Mouse (Mus musculus) neutrophil, adult 5-6 weeks (primary cell): ENCODE results near the gene Il11. TPM values are rescaled to one million over a fixed set of nuclear protein-coding genes. Genes with fewer than 3 reads are reported as not detected.
A peak's percentile ranks its signal among the peaks of the same experiment; 100 is the strongest.

Source experiments
- ATAC-seq: fragments of 151-379, 151-347 bp; 2 replicates; pipeline ENCODE4 v1.8.0; 2017; ENCODE audit warnings: mild to moderate bottlenecking, moderate TSS enrichment; ENCODE audit not compliant: insufficient number of reproducible peaks, poor library complexity, low FRiP score, severe bottlenecking; ENCODE audit errors: extremely low read depth
- total RNA-seq: library from RNA; stranded (forward); fragments of 200-1000 nt; gene quantifications from 2 replicates; pipeline ENCODE4 v1.2.3, GENCODE M21; 2017

Gene Il11
- total RNA-seq, 1 experiment from 2014 or later = not detected

DNA sequence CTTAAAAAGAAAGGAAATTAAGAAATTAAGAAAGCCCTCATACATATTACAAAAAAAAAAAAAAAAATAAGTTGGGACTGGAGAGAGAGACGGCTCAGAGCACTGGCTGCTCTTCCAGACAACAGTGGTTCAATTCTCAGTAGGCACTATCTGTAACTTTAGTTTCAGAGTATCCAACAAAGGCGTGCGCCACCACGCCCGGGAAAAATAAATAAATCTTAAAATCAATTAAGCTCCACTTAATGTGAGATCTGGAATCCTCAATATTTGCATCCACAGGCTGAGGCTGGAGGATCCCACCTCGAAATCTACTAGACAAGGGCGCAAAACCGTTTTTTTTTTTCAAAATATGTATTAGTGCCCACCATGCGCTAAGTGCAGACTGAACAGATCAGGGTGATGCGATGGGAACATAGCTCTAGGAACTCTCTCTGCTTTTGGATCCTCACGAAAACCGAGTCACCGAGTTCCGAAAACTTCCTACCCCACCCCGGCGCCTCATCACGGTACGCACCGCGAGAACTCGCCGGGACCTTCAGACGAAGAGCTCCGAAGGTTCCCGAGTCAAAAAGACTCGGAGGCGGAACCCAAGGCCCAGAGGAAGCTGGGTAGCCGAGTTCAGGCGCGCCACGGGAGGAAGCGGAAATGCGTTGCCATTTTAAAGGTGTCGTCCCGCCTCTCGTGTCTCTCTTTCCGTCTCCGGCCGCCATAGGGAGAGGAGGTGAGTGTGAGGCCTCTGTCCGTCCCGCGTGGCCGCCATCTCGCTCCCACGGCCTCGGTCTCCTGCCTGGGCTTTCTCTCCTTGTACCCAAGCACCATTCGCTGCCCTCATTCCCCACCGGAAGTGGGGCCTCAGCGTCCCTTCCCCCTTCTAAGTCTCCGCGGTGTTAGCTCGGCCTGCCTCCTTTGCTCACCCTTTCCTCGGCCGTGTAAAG lies 9.9 kb upstream of the Il11 start, which contains the start of gene Rpl28:
TSS of gene Rpl28 (plus strand) at position 597 of the 935 bp plus-strand sequence.
- peak; percentile 97 for ATAC-seq

GRCm38 (mm10) chr7:4789436-4789935 lies 6.8 kb upstream of the Il11 start, which contains the start of gene Tmem238:
Tmem238 (minus strand) TSS chr7:4789656.
- no peak for ATAC-seq

DNA sequence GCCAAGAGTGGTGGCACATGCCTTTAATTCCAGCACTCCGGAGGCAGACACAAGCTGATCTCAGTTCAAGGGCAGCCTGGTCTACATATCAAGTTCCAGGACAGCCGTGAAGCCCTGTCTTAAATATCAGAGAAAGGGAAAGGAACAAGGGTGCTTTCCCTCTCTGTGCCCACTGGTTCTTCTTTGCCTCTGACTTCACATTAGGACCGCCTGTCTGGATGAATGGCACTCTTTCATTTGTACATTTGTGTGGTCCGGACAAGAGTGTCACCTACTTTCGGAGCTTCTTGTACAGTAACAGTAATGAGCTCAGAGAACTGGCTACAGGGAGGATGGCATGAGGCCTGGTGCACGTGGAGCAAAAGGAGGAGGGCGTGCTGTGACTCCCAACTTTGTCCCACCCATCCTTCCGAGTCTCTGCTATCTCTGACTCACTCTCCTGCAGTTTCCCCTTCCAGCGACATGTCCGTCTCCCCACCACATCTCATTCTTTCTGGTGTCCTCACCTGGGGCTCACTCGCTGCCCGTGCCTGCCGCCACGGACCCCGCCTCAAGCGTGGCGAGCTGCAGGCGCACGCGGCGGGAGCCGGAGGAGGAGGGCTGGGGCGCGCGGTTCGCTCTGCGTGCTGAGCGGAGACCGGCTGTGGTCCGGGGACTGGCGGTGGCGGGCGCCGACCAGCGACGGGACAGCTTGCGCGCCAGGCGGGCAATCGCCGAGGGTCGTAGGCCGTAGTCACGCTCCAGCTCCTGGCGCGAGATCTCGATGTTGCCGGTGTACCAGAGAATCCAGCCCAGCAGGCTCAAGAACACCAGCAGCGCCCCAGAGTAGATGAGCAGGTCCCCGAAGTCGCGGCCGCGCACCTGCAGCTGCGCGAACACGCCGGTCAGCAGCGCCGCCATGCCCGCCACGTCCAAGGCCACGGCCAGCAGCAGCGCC lies 6.1 kb upstream of the Il11 start:
- no peak for ATAC-seq

GRCm38 (mm10) chr7:4783667-4784268 lies 1.1 kb upstream of the Il11 start:
- ATAC-seq = no peak

DNA sequence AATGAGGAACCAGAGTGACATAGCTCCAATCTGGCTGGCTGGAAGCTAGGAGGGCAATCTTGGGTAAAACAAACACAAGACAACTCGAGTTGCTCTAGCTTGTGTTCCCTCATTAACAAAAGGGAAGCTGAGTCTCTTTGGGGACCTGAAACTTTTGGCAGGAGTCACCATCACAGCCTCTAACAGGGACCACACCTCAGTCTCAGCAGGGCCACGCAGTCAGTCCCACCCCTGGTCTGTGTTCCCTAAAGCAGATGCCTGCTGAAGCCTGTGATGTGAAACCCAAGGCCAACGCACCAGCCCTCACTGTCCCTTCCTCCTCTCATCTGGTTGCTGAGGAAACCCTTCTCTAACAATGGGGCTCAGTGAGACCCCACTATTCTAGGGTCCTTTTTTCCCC lies 529 bp downstream of the Il11 start:
- no peak for ATAC-seq

GRCm38 (mm10) chr7:4779921-4780320 lies 2.7 kb downstream of the Il11 start:
- ATAC-seq = no peak

DNA sequence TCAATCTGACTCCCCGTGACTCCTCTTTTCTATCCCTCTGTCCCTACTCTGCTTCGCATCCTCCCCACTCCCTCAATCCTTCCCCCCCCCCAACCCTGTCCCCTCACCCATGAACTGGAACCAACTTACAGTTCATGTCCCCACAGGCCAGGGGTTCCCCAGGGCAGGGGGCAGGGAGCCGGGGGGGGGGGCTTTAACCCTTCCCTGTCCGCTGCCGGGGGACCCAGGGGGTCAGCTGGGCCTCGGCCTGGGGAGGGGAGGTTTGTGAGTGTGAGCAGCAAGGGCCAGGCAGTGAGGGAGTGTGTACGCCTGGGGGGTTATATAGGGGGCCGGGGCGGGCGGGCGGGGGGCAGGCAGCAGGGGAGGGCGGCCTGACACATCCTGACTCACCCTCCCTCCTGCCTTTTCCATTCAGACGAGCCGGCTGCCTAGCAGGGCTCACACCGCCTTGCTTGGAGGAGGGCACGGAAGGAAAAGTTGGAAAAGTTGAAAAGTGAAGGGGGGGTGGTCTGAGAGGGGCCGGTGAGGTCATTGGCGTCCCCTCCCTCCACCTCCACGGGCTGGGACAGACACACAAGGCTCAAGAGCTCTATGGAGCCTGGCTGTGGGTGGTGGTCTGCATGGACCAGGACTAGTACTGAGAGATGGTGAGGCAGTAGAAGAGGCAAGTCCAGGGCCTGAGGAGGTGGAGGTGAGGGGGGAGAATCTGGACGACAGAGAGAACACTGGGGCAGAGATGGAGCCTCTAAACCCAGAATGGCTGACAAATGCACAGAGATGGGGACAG lies 4.6 kb downstream of the Il11 start:
- ATAC-seq = no peak

GRCm38 (mm10) chr7:4776861-4777830 lies 5.5 kb downstream of the Il11 start:
- no peak for ATAC-seq

GRCm38 (mm10) chr7:4776131-4776530 lies 6.5 kb downstream of the Il11 start:
- ATAC-seq = no peak

GRCm38 (mm10) chr7:4771202-4771601 lies 11.5 kb downstream of the Il11 start, which contains the start of gene Fam71e2:
Fam71e2 (minus strand) TSS chr7:4771302.
- no peak for ATAC-seq

DNA sequence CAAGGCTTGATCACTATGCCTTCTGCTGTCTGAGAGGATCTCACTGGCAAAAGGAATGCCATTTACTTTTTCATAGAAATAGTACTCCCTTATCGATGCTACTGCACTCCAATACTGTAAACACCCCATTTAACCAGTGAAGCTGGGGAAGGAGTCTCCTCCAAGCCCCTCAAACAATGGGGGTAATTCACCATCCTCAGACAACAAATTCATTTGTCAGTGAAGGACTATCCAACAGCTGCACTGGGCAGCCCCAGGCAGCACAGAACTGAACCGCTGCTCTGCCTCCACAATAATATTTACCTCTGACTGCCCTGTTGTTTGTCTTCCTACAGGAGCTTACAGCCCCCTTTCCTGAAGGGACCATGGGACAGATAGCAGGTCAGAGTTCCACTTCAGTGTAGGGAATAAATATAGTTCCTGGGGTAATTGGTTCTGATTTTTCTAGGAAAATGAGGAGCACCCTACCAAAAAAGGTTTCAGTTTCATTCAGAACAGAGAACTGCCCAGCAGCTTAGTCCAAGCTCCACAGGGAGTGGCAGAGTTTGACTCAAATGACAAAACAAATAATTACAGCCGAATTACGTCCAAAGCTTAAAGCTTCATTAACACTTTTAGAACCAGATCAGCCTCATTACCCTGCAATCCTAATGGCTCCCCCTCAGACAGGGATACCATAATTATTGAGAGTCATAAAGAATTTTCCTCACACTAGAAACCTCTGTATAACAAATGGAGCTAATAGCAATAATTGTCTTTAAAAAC lies 17.5 kb downstream of the Il11 start:
- ATAC-seq = no peak

DNA sequence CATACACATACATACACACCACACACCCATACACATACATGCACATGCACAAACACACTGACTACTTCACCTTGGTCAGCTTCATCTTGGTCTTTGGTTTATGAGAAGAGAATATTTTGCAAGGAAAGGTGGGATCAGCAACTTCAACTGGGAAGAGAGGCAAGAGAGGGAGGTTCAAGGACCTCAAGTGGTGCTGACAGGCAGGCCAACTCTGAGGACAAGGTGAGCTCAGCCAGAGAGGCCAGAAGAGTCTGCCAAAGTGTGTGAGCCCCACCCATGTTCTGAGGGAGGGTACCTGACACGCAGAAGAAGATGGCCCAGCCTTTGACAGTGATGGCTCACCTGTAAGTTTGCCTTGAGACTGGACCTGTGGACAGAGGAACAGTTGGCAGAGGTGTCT lies 23.0 kb downstream of the Il11 start:
- no peak for ATAC-seq

- ATAC-seq = peak; percentile 47; the same call in 1 of the 2 replicates
Observed at GRCm38 (mm10) chr7:4752821-4753570, 29.7 kb downstream of the Il11 start, which contains the start of gene Cox6b2. Cox6b2 (minus strand) TSS chr7:4753094.

GRCm38 (mm10) chr7:4751971-4752820 lies 30.5 kb downstream of the Il11 start:
- ATAC-seq = no peak

DNA sequence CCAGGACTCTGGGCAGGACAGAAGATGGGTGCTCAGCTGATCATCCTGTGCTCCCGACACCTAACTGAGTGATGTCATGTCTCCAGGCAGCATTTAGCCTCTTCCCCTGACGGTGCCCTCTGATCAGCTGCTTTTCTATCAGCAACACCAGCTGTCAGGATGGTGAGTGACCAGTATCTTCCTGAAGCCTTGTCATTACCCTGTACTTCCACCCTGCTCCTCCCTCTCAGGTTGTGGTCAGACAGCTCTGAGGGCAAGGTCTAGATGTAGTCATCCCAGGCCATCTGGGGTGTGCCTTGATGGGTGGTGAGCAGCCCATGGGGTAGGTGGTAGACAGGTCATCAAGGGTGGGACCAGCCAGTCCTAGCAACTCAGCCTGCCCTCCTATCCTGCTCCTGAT lies 33.5 kb downstream of the Il11 start:
- no peak for ATAC-seq
